Mouse (Mus musculus) embryonic fibroblast, embryonic 13.5 days (primary cell): ENCODE measurements around the gene Hipk1.

Source experiments
- CTCF ChIP-seq: IDR thresholded peaks from 2 replicates; pipeline ENCODE4 v1.5.1; 2011; ENCODE audit warnings: mild to moderate bottlenecking, control low read depth, low read length, moderate library complexity, borderline replicate concordance; ENCODE audit not compliant: insufficient read depth
- POLR2A ChIP-seq: IDR thresholded peaks from 2 replicates; pipeline ENCODE4 v1.6.1; 2011; ENCODE audit warnings: low read depth, mild to moderate bottlenecking, control low read depth, low read length, moderate library complexity

GRCm38 (mm10) chr3:103839711-103840110 lies 48.3 kb upstream of the Hipk1 start:
- no peak for TF ChIP-seq POLR2A
- TF ChIP-seq CTCF, result no peak
